Mouse (Mus musculus): ENCODE results near the gene Wdfy2.
"Not testable (repeated sequence)": the region's sequence is repeated elsewhere in the genome, so short reads cannot be mapped to it uniquely, and the experiment has no call there.

DNA sequence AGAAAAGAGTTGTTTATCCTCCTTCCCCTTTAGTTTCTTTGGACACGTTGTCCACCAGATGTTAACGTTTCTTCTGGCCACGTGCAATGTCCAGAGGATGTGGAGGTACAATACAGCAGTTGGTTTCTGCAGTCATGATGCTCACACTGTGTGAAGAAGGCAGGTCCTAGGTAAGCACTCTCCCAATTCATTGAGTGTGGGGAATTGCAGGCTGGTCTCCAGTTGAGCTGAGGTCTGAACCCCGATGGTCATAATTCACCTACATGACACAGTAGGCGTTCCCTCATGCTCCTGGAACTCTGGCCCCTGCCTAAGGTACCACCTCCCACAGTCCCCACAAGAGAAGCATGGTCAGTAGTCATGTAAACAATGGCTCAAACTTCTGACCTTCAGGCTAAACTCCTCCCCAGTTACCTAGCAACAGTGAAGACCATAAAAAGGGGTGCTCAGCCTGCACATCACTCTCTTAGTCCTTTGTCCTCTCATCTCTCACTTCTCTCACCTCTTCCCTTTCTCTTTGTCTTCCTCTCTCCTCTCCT is 56.2 kb downstream of the Wdfy2 start:
- TF ChIP-seq CTCF (IDR thresholded peaks at IDR 0.05; ENCODE audit: borderline replicate concordance, control insufficient read depth, extremely low read depth, insufficient read depth, low read length, poor library complexity); POLR2A (IDR thresholded peaks at IDR 0.05; ENCODE audit: control insufficient read depth, extremely low read depth, insufficient read depth, low read length, poor library complexity): not testable (repeated sequence)
